Mouse (Mus musculus): ENCODE results near the gene Ccpg1os. TPM values are rescaled to one million over a fixed set of nuclear protein-coding genes. Genes with fewer than 3 reads are reported as not detected.

The Ccpg1os gene
- total and polyA plus RNA-seq, 3 experiments: 6.1 to 8.3 (median 7.5) TPM

- TF ChIP-seq POLR2A (IDR thresholded peaks at IDR 0.05; ENCODE audit: insufficient read depth, low read depth, low read length) (no peak), CTCF (IDR thresholded peaks at IDR 0.05) (0 out of 2 replicates have a peak, but pooled peaks have one; percentile 12), EP300 (IDR thresholded peaks at IDR 0.05; ENCODE audit: insufficient read depth, low read depth, low read length) (no peak)
- intact Hi-C loops (cut with DNase I): no loop called here
Observed at GRCm38 (mm10) chr9:72947010-72947409, 38.2 kb downstream of the Ccpg1os start.

GRCm38 (mm10) chr9:72944286-72944685 lies 40.9 kb downstream of the Ccpg1os start:
- Histone ChIP-seq H3K4me3 (no peak overlapping the region), H3K27ac (no peak overlapping the region), H3K27me3 (ENCODE audit: control insufficient read depth, insufficient read depth, low read length) (no peaks in the 10 kb centered on the region), H3K9ac (ENCODE audit: low read depth, low read length) (no peak overlapping the region), H3K36me3 (ENCODE audit: control insufficient read depth, insufficient read depth, low read length) (no peaks in the 10 kb centered on the region), H3K4me1 (ENCODE audit: control insufficient read depth, insufficient read depth, low read length) (no peaks in the 10 kb centered on the region), H3K79me2 (replicated peaks; ENCODE audit: control insufficient read depth, insufficient read depth, low read length) (no peaks in the 10 kb centered on the region)
- WGBS: 88% methylated on average over 13 of the region's 13 CpGs
- no peak for TF ChIP-seq EP300 (IDR thresholded peaks at IDR 0.05; ENCODE audit: insufficient read depth, low read depth, low read length)
- no peak for TF ChIP-seq POLR2A (IDR thresholded peaks at IDR 0.05; ENCODE audit: insufficient read depth, low read depth, low read length)
- no peak for TF ChIP-seq CTCF (IDR thresholded peaks at IDR 0.05)
- intact Hi-C loops (cut with DNase I): no loop called here
- no peak for DNase-seq

More at GRCm38 (mm10) chr9:72947010-72947409, 38.2 kb downstream of the Ccpg1os start:
- WGBS: 90% methylated on average over 1 of the region's 1 CpGs
- H3K4me3 ChIP-seq: no peak overlapping the region
- H3K27me3 ChIP-seq (ENCODE audit: control insufficient read depth, insufficient read depth, low read length): 0 out of 2 replicates have a peak, but pooled peaks cover 1% of the 10 kb centered on the region
- H3K79me2 ChIP-seq (replicated peaks; ENCODE audit: control insufficient read depth, insufficient read depth, low read length): no peaks in the 10 kb centered on the region
- H3K27ac ChIP-seq: no peak overlapping the region
- H3K4me1 ChIP-seq (ENCODE audit: control insufficient read depth, insufficient read depth, low read length): no peaks in the 10 kb centered on the region
- H3K9ac ChIP-seq (ENCODE audit: low read depth, low read length): no peak overlapping the region
- no peak for DNase-seq
- H3K36me3 ChIP-seq (ENCODE audit: control insufficient read depth, insufficient read depth, low read length): no peaks in the 10 kb centered on the region

- H3K79me2 ChIP-seq (replicated peaks; ENCODE audit: control insufficient read depth, insufficient read depth, low read length): no peaks in the 10 kb centered on the region
Observed at GRCm38 (mm10) chr9:72943424-72943823, 41.8 kb downstream of the Ccpg1os start.

GRCm38 (mm10) chr9:72936301-72936700 lies 48.9 kb downstream of the Ccpg1os start:
- WGBS: 70% methylated on average over 2 of the region's 2 CpGs
- Histone ChIP-seq H3K4me1 (ENCODE audit: control insufficient read depth, insufficient read depth, low read length) (no peaks in the 10 kb centered on the region), H3K36me3 (ENCODE audit: control insufficient read depth, insufficient read depth, low read length) (no peaks in the 10 kb centered on the region), H3K4me3 (no peak overlapping the region), H3K27ac (no peak overlapping the region), H3K27me3 (ENCODE audit: control insufficient read depth, insufficient read depth, low read length) (no peaks in the 10 kb centered on the region), H3K9ac (ENCODE audit: low read depth, low read length) (no peak overlapping the region), H3K79me2 (replicated peaks; ENCODE audit: control insufficient read depth, insufficient read depth, low read length) (no peaks in the 10 kb centered on the region)
- intact Hi-C loops (cut with DNase I): no loop called here
- no peak for DNase-seq
- no peak for TF ChIP-seq CTCF (IDR thresholded peaks at IDR 0.05)
- no peak for TF ChIP-seq EP300 (IDR thresholded peaks at IDR 0.05; ENCODE audit: insufficient read depth, low read depth, low read length)
- TF ChIP-seq POLR2A (IDR thresholded peaks at IDR 0.05; ENCODE audit: insufficient read depth, low read depth, low read length): no peak

More at GRCm38 (mm10) chr9:72943424-72943823, 41.8 kb downstream of the Ccpg1os start:
- Histone ChIP-seq H3K4me3 (no peak overlapping the region), H3K9ac (ENCODE audit: low read depth, low read length) (no peak overlapping the region), H3K27me3 (ENCODE audit: control insufficient read depth, insufficient read depth, low read length) (no peaks in the 10 kb centered on the region), H3K27ac (no peak overlapping the region), H3K4me1 (ENCODE audit: control insufficient read depth, insufficient read depth, low read length) (no peaks in the 10 kb centered on the region), H3K36me3 (ENCODE audit: control insufficient read depth, insufficient read depth, low read length) (no peaks in the 10 kb centered on the region)
- no peak for DNase-seq
- intact Hi-C loops (cut with DNase I): no loop called here
- TF ChIP-seq CTCF (IDR thresholded peaks at IDR 0.05): peak; percentile 24; the same call in 1 of the 2 replicates
- no peak for TF ChIP-seq POLR2A (IDR thresholded peaks at IDR 0.05; ENCODE audit: insufficient read depth, low read depth, low read length)
- 65% methylated on average over 3 of the region's 3 CpGs for WGBS

GRCm38 (mm10) chr9:72935309-72935708 lies 49.9 kb downstream of the Ccpg1os start:
- intact Hi-C loops (cut with DNase I): no loop called here
- TF ChIP-seq CTCF (IDR thresholded peaks at IDR 0.05) (peak; percentile 35), EP300 (IDR thresholded peaks at IDR 0.05; ENCODE audit: insufficient read depth, low read depth, low read length) (no peak)
- WGBS: 87% methylated on average over 4 of the region's 4 CpGs

GRCm38 (mm10) chr9:72931166-72931790 lies 53.9 kb downstream of the Ccpg1os start:
- intact Hi-C loops (cut with DNase I): no loop called here
- H3K36me3 ChIP-seq (ENCODE audit: control insufficient read depth, insufficient read depth, low read length): no peaks in the 10 kb centered on the region
- 80% methylated on average over 13 of the region's 13 CpGs for WGBS
- no peaks in the 10 kb centered on the region; the same call in 1 of the 2 replicates for H3K4me1 ChIP-seq (ENCODE audit: control insufficient read depth, insufficient read depth, low read length)
- no peak overlapping the region for H3K27ac ChIP-seq
- H3K27me3 ChIP-seq (ENCODE audit: control insufficient read depth, insufficient read depth, low read length): no peaks in the 10 kb centered on the region
- DNase-seq: no peak
- H3K79me2 ChIP-seq (replicated peaks; ENCODE audit: control insufficient read depth, insufficient read depth, low read length): 0 out of 2 replicates have a peak, but pooled peaks cover 2% of the 10 kb centered on the region
- H3K4me3 ChIP-seq: no peak overlapping the region
- no peak overlapping the region for H3K9ac ChIP-seq (ENCODE audit: low read depth, low read length)
- TF ChIP-seq POLR2A (IDR thresholded peaks at IDR 0.05; ENCODE audit: insufficient read depth, low read depth, low read length): no peak
- no peak for TF ChIP-seq CTCF (IDR thresholded peaks at IDR 0.05)
- no peak for TF ChIP-seq EP300 (IDR thresholded peaks at IDR 0.05; ENCODE audit: insufficient read depth, low read depth, low read length)

More at GRCm38 (mm10) chr9:72935309-72935708, 49.9 kb downstream of the Ccpg1os start:
- Histone ChIP-seq H3K27me3 (ENCODE audit: control insufficient read depth, insufficient read depth, low read length) (no peaks in the 10 kb centered on the region), H3K9ac (ENCODE audit: low read depth, low read length) (no peak overlapping the region), H3K4me1 (ENCODE audit: control insufficient read depth, insufficient read depth, low read length) (no peaks in the 10 kb centered on the region), H3K79me2 (replicated peaks; ENCODE audit: control insufficient read depth, insufficient read depth, low read length) (no peaks in the 10 kb centered on the region), H3K4me3 (no peak overlapping the region), H3K36me3 (ENCODE audit: control insufficient read depth, insufficient read depth, low read length) (no peaks in the 10 kb centered on the region), H3K27ac (no peak overlapping the region)
- no peak for DNase-seq

Small RNA genes within 50 kb of the gene (microRNA-seq; reads per million reads assigned to microRNA genes)
- 0 reads per million in 2 experiments for gene Gm27353

Other genes with a start within 250 kb of the Ccpg1os start
- under 1 TPM; 0.02 to 0.05 TPM for gene Prtg, start 178.5 kb downstream of the Ccpg1os start, total RNA-seq (2021)
- gene Prtg, start 178.5 kb downstream of the Ccpg1os start, polyA plus RNA-seq (2012; rRNA removed): 0.12 and 0.27 TPM in 2 replicates
- 10 to 100 TPM; 13.6 to 16.0 TPM for gene Pygo1, start 59.7 kb downstream of the Ccpg1os start, total RNA-seq (2021)
- gene Pygo1, start 59.7 kb downstream of the Ccpg1os start, polyA plus RNA-seq (2012; rRNA removed): 3.3 and 7.3 TPM in 2 replicates
- gene Dyx1c1, start 26.6 kb downstream of the Ccpg1os start, total RNA-seq (2021): under 1 TPM; 0.18 to 0.52 TPM
- gene Dyx1c1, start 26.6 kb downstream of the Ccpg1os start, polyA plus RNA-seq (2012; rRNA removed): 0.39 and 0.59 TPM in 2 replicates
- under 1 TPM; 0.31 to 0.34 TPM for gene Gm44503, start 26.5 kb downstream of the Ccpg1os start, total RNA-seq (2021)
- not detected in 2 replicates for gene Gm44503, start 26.5 kb downstream of the Ccpg1os start, polyA plus RNA-seq (2012; rRNA removed)
- 100 to 1,000 TPM in 1 of 2 experiments, 10 to 100 TPM in 1; 86.5 to 108 TPM for gene Ccpg1, start within 50 bp of the Ccpg1os start, total RNA-seq (2021)
- 15.5 and 28.3 TPM in 2 replicates for gene Ccpg1, start within 50 bp of the Ccpg1os start, polyA plus RNA-seq (2012; rRNA removed)
- 1 to 10 TPM; 1.6 to 2.2 TPM for gene Pigb, start 55.0 kb upstream of the Ccpg1os start, total RNA-seq (2021)
- gene Pigb, start 55.0 kb upstream of the Ccpg1os start, polyA plus RNA-seq (2012; rRNA removed): 4.5 and 6.1 TPM in 2 replicates
- 1 to 10 TPM; 4.5 to 5.6 TPM for gene Rab27a, start 59.5 kb upstream of the Ccpg1os start, total RNA-seq (2021)
- gene Rab27a, start 59.5 kb upstream of the Ccpg1os start, polyA plus RNA-seq (2012; rRNA removed): 2.3 TPM in 2 replicates
- not detected for gene Khdc3, start 116.5 kb upstream of the Ccpg1os start, total RNA-seq (2021)
- gene Khdc3, start 116.5 kb upstream of the Ccpg1os start, polyA plus RNA-seq (2012; rRNA removed): not detected in 2 replicates
- not detected for gene Gm20509, start 117.1 kb upstream of the Ccpg1os start, total RNA-seq (2021)
- gene Gm20509, start 117.1 kb upstream of the Ccpg1os start, polyA plus RNA-seq (2012; rRNA removed): not detected in 2 replicates
- gene Rsl24d1, start 128.0 kb upstream of the Ccpg1os start, total RNA-seq (2021): 10 to 100 TPM; 50.1 to 51.7 TPM
- gene Rsl24d1, start 128.0 kb upstream of the Ccpg1os start, polyA plus RNA-seq (2012; rRNA removed): 25.3 and 48.6 TPM in 2 replicates